Mouse (Mus musculus): ENCODE data around the gene Pnpla5. TPM values are rescaled to one million over a fixed set of nuclear protein-coding genes. Genes with fewer than 3 reads are reported as not detected.
"Not testable (repeated sequence)": the region's sequence is repeated elsewhere in the genome, so short reads cannot be mapped to it uniquely, and the experiment has no call there.

The Pnpla5 gene
- total and polyA plus RNA-seq, 3 experiments: not detected

- TF ChIP-seq GATA2 (IDR thresholded peaks at IDR 0.05; ENCODE audit: borderline replicate concordance, low read depth, low read length) (no peak), CTCF (IDR thresholded peaks at IDR 0.05; ENCODE audit: low read depth, low read length) (no peak), TAL1 (conservative IDR thresholded peaks at IDR 0.05; ENCODE audit: low read depth, low read length) (no peak), POLR2AphosphoS5 (IDR thresholded peaks at IDR 0.05; ENCODE audit: insufficient replicate concordance, low read depth, low read length) (no peak), GATA1 (IDR thresholded peaks at IDR 0.05; ENCODE audit: borderline replicate concordance, low read length) (no peak)
- no peaks in the 10 kb centered on the region for H3K36me3 ChIP-seq (replicated peaks)
- H3K9me3 ChIP-seq (replicated peaks): peaks cover 23% of the 10 kb centered on the region
- H3K27me3 ChIP-seq (ENCODE audit: insufficient read depth, low read length): no peaks in the 10 kb centered on the region
- H3K4me1 ChIP-seq (ENCODE audit: insufficient read depth, low read depth, low read length): no peaks in the 10 kb centered on the region
- no peak overlapping the region for H3K4me3 ChIP-seq (ENCODE audit: low read depth, low read length)
- no peak for ATAC-seq (ENCODE audit: extremely low read depth, insufficient number of reproducible peaks, low FRiP score, poor library complexity, severe bottlenecking)
- DNase-seq (ENCODE audit: low spot score): no peak
These were observed 38.9 kb upstream of the Pnpla5 start for GRCm38 (mm10) chr15:84161871-84162270.

- not testable (repeated sequence) for H3K27me3 ChIP-seq (ENCODE audit: insufficient read depth, low read length); H3K36me3 ChIP-seq (replicated peaks); ATAC-seq (ENCODE audit: extremely low read depth, insufficient number of reproducible peaks, low FRiP score, poor library complexity, severe bottlenecking); H3K4me1 ChIP-seq (ENCODE audit: insufficient read depth, low read depth, low read length); H3K4me3 ChIP-seq (ENCODE audit: low read depth, low read length); DNase-seq (ENCODE audit: low spot score)
- peaks cover 32% of the 10 kb centered on the region for H3K9me3 ChIP-seq (replicated peaks)
These were observed 34.6 kb upstream of the Pnpla5 start for GRCm38 (mm10) chr15:84157530-84157929.

- DNase-seq (ENCODE audit: low spot score): no peak
- no peaks in the 10 kb centered on the region for H3K27me3 ChIP-seq (ENCODE audit: insufficient read depth, low read length)
- no peaks in the 10 kb centered on the region for H3K36me3 ChIP-seq (replicated peaks)
- no peak for TF ChIP-seq CTCF (IDR thresholded peaks at IDR 0.05; ENCODE audit: low read depth, low read length)
- no peak for TF ChIP-seq GATA1 (IDR thresholded peaks at IDR 0.05; ENCODE audit: borderline replicate concordance, low read length)
- H3K4me1 ChIP-seq (ENCODE audit: insufficient read depth, low read depth, low read length): no peaks in the 10 kb centered on the region
- peaks cover 24% of the 10 kb centered on the region for H3K9me3 ChIP-seq (replicated peaks)
- ATAC-seq (ENCODE audit: extremely low read depth, insufficient number of reproducible peaks, low FRiP score, poor library complexity, severe bottlenecking): no peak
- H3K4me3 ChIP-seq (ENCODE audit: low read depth, low read length): no peak overlapping the region
These were observed 33.2 kb upstream of the Pnpla5 start for GRCm38 (mm10) chr15:84156158-84156557.

GRCm38 (mm10) chr15:84140929-84141328, 18.0 kb upstream of the Pnpla5 start:
- H3K27me3 ChIP-seq (ENCODE audit: insufficient read depth, low read length): no peaks in the 10 kb centered on the region

GRCm38 (mm10) chr15:84140109-84140508, 17.1 kb upstream of the Pnpla5 start:
- Histone ChIP-seq H3K4me3 (ENCODE audit: low read depth, low read length) (no peak overlapping the region), H3K36me3 (replicated peaks) (no peaks in the 10 kb centered on the region), H3K9me3 (replicated peaks) (peaks cover 42% of the 10 kb centered on the region), H3K4me1 (ENCODE audit: insufficient read depth, low read depth, low read length) (no peaks in the 10 kb centered on the region), H3K27me3 (ENCODE audit: insufficient read depth, low read length) (no peaks in the 10 kb centered on the region)
- DNase-seq (ENCODE audit: low spot score) (no peak), ATAC-seq (ENCODE audit: extremely low read depth, insufficient number of reproducible peaks, low FRiP score, poor library complexity, severe bottlenecking) (no peak)
- no peak for TF ChIP-seq CTCF (IDR thresholded peaks at IDR 0.05; ENCODE audit: low read depth, low read length)
- no peak for TF ChIP-seq GATA1 (IDR thresholded peaks at IDR 0.05; ENCODE audit: borderline replicate concordance, low read length)

More at GRCm38 (mm10) chr15:84140929-84141328, 18.0 kb upstream of the Pnpla5 start:
- H3K36me3 ChIP-seq (replicated peaks): no peaks in the 10 kb centered on the region
- H3K4me1 ChIP-seq (ENCODE audit: insufficient read depth, low read depth, low read length): no peaks in the 10 kb centered on the region
- ATAC-seq (ENCODE audit: extremely low read depth, insufficient number of reproducible peaks, low FRiP score, poor library complexity, severe bottlenecking) (no peak), DNase-seq (ENCODE audit: low spot score) (no peak)
- H3K4me3 ChIP-seq (ENCODE audit: low read depth, low read length): no peak overlapping the region
- TF ChIP-seq GATA2 (IDR thresholded peaks at IDR 0.05; ENCODE audit: borderline replicate concordance, low read depth, low read length): no peak
- no peak for TF ChIP-seq GATA1 (IDR thresholded peaks at IDR 0.05; ENCODE audit: borderline replicate concordance, low read length)
- no peak for TF ChIP-seq TAL1 (conservative IDR thresholded peaks at IDR 0.05; ENCODE audit: low read depth, low read length)
- TF ChIP-seq CTCF (IDR thresholded peaks at IDR 0.05; ENCODE audit: low read depth, low read length): no peak
- no peak for TF ChIP-seq POLR2AphosphoS5 (IDR thresholded peaks at IDR 0.05; ENCODE audit: insufficient replicate concordance, low read depth, low read length)
- peaks cover 45% of the 10 kb centered on the region for H3K9me3 ChIP-seq (replicated peaks)

GRCm38 (mm10) chr15:84139592-84140005, 16.6 kb upstream of the Pnpla5 start:
- no peaks in the 10 kb centered on the region for H3K27me3 ChIP-seq (ENCODE audit: insufficient read depth, low read length)
- no peaks in the 10 kb centered on the region for H3K4me1 ChIP-seq (ENCODE audit: insufficient read depth, low read depth, low read length)
- ATAC-seq (ENCODE audit: extremely low read depth, insufficient number of reproducible peaks, low FRiP score, poor library complexity, severe bottlenecking) (no peak), DNase-seq (ENCODE audit: low spot score) (no peak)
- no peak overlapping the region for H3K4me3 ChIP-seq (ENCODE audit: low read depth, low read length)
- TF ChIP-seq GATA1 (IDR thresholded peaks at IDR 0.05; ENCODE audit: borderline replicate concordance, low read length) (no peak), POLR2AphosphoS5 (IDR thresholded peaks at IDR 0.05; ENCODE audit: insufficient replicate concordance, low read depth, low read length) (no peak), TAL1 (conservative IDR thresholded peaks at IDR 0.05; ENCODE audit: low read depth, low read length) (no peak), GATA2 (IDR thresholded peaks at IDR 0.05; ENCODE audit: borderline replicate concordance, low read depth, low read length) (no peak), CTCF (IDR thresholded peaks at IDR 0.05; ENCODE audit: low read depth, low read length) (no peak)
- no peaks in the 10 kb centered on the region for H3K36me3 ChIP-seq (replicated peaks)
- peaks cover 43% of the 10 kb centered on the region for H3K9me3 ChIP-seq (replicated peaks)
